Mouse (Mus musculus) midbrain, embryonic 15.5 days (tissue): ENCODE results near the gene Pla2g5. TPM values are rescaled to one million over a fixed set of nuclear protein-coding genes. Genes with fewer than 3 reads are reported as not detected.
"Not testable (repeated sequence)": the region's sequence is repeated elsewhere in the genome, so short reads cannot be mapped to it uniquely, and the experiment has no call there.

Source experiments
- ATAC-seq: fragments of 200-750 bp; cut with Nextera tagmentation; replicated peaks from 2 replicates; pipeline ENCODE4 v1.8.0; 2017; ENCODE audit warnings: moderate TSS enrichment
- H3K27ac ChIP-seq: fragments of 300-500 bp; sonication (generic); 2 replicates; pipeline ENCODE4 v1.5.1; 2015; ENCODE audit warnings: mild to moderate bottlenecking, inconsistent platforms
- H3K27me3 ChIP-seq: fragments of 300-500 bp; sonication (generic); replicated peaks from 2 replicates; pipeline ENCODE4 v1.6.1; 2015; ENCODE audit warnings: inconsistent platforms
- H3K36me3 ChIP-seq: fragments of 300-500 bp; sonication (generic); replicated peaks from 2 replicates; pipeline ENCODE4 v1.6.1; 2015; ENCODE audit warnings: inconsistent platforms
- H3K4me1 ChIP-seq: fragments of 300-500 bp; sonication (generic); 2 replicates; pipeline ENCODE4 v1.6.1; 2015; ENCODE audit warnings: inconsistent platforms
- H3K4me2 ChIP-seq: fragments of 300-500 bp; sonication (generic); 2 replicates; pipeline ENCODE4 v1.6.1; 2015; ENCODE audit warnings: inconsistent platforms, mild to moderate bottlenecking, moderate library complexity
- H3K4me3 ChIP-seq: fragments of 300-500 bp; sonication (generic); 2 replicates; pipeline ENCODE4 v1.5.1; 2015; ENCODE audit warnings: mild to moderate bottlenecking, inconsistent platforms
- H3K9ac ChIP-seq: fragments of 300-500 bp; sonication (generic); 2 replicates; pipeline ENCODE4 v1.6.1; 2015; ENCODE audit warnings: mild to moderate bottlenecking, inconsistent platforms
- H3K9me3 ChIP-seq: fragments of 300-500 bp; sonication (generic); 2 replicates; pipeline ENCODE4 v1.6.1; 2016; ENCODE audit warnings: inconsistent platforms
- WGBS: fragments of 180-500 bp; shearing (Covaris S2); methylation state at CpG from one replicate; pipeline ENCODE4 v1.1.7; 2015; ENCODE audit warnings: mixed read lengths; 5-methylcytosine and 5-hydroxymethylcytosine counted together
- polyA plus RNA-seq: library from polyadenylated mRNA; unstranded; fragments of >200 nt; fragmentation: Nextera tagmentation; extraction: Ambion mirVana; gene quantifications from 2 replicates; pipeline ENCODE4 v1.2.1, GENCODE M21; 2015

Pla2g5 gene
- polyA plus RNA-seq, 1 experiment from 2014 or later: 0.46 TPM

DNA sequence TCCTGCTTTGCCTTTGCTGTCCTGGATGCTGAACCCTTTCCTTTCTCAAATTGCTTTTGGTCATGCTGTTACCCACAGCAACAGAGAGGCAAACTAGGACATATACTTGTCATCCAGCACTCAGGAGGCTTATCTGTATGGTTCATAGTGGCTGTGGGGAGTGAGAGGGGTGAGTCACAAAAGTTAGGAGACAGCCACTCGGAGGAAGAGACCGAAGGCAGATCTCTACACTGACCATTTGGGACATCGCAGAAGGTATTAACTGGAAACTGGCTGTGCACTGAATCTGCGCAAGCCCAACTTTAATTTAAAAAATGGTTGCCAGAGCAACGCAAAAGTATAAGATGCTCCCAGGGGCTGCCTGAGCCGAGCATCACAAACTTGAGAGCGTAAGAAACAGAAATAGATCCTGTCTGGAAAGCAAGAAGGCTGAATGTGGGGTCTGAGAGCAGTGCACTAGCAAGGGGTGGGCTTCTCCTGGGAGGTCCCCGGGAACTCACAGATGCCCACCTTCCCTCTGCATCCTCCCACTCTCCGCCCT lies 8.1 kb downstream of the Pla2g5 start:
- H3K4me1 ChIP-seq: peaks cover 9% of the 10 kb centered on the region; the same call in 1 of the 2 replicates
- no peak overlapping the region for H3K9ac ChIP-seq
- H3K27ac ChIP-seq: no peak overlapping the region
- no peak for ATAC-seq
- no peak overlapping the region for H3K4me2 ChIP-seq
- 74% methylated on average over 9 of the region's 9 CpGs for WGBS
- no peaks in the 10 kb centered on the region for H3K36me3 ChIP-seq
- H3K27me3 ChIP-seq: peaks cover 2% of the 10 kb centered on the region; the same call in 1 of the 2 replicates
- H3K4me3 ChIP-seq: no peak overlapping the region
- H3K9me3 ChIP-seq: no peaks in the 10 kb centered on the region

GRCm38 (mm10) chr4:138852961-138853360 lies 10.3 kb downstream of the Pla2g5 start:
- Histone ChIP-seq H3K4me2 (no peak overlapping the region), H3K27ac (no peak overlapping the region), H3K27me3 (peaks cover 2% of the 10 kb centered on the region; the same call in 1 of the 2 replicates), H3K4me3 (no peak overlapping the region), H3K36me3 (no peaks in the 10 kb centered on the region), H3K9me3 (no peaks in the 10 kb centered on the region), H3K9ac (no peak overlapping the region), H3K4me1 (no peaks in the 10 kb centered on the region)
- ATAC-seq: no peak
- WGBS: 78% methylated on average over 6 of the region's 6 CpGs

DNA sequence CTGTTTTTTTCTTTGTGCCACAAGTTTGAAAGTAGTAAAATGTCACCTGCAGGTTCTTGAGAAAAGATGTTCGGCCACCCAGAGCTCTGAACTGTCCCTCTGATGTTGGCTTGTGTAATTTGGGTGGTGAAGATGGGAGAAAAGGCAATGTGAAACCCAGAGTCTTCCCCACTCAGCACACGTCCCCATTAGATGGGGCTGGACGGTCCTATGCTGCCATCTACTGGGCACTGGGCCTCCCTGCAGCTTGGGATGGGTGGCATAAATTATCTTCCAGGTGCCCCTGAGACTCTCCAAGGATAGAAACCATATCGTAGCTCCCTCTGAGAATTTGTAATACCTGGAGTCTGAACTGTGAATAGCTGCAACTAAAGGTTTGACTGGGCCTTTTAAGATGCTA lies 11.8 kb downstream of the Pla2g5 start:
- Histone ChIP-seq H3K4me2 (no peak overlapping the region), H3K4me1 (no peaks in the 10 kb centered on the region), H3K36me3 (no peaks in the 10 kb centered on the region), H3K27ac (no peak overlapping the region), H3K27me3 (peaks cover 2% of the 10 kb centered on the region; the same call in 1 of the 2 replicates), H3K4me3 (no peak overlapping the region), H3K9me3 (no peaks in the 10 kb centered on the region), H3K9ac (no peak overlapping the region)
- 5% methylated on average over 4 of the region's 4 CpGs for WGBS
- ATAC-seq: peak; percentile 74

DNA sequence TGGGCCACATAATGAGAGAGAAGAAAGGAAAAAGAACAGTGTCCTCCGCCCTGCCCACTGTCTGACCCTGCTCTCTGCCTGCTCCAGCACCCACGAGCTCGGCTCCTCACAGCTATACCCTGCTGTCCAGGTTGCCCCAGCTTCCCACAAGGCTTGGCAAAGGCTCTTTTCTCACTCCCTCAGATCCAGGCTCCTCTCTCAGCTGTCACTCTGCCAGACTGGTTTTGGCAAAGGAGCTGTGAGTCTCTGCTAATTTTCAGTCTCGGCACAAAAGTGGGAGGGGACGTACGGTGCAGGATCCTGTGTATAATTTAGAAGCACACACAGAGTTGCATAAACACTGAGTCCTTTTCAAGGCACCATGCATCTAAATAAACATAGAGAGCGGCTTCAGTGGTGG lies 21.9 kb downstream of the Pla2g5 start:
- H3K9ac ChIP-seq: no peak overlapping the region
- H3K4me3 ChIP-seq: no peak overlapping the region
- H3K4me2 ChIP-seq: no peak overlapping the region
- ATAC-seq: no peak
- H3K27me3 ChIP-seq: no peaks in the 10 kb centered on the region
- H3K27ac ChIP-seq: no peak overlapping the region
- no peaks in the 10 kb centered on the region for H3K36me3 ChIP-seq
- H3K9me3 ChIP-seq: no peaks in the 10 kb centered on the region
- H3K4me1 ChIP-seq: no peaks in the 10 kb centered on the region
- WGBS: 78% methylated on average over 7 of the region's 7 CpGs

GRCm38 (mm10) chr4:138840726-138841125 lies 22.6 kb downstream of the Pla2g5 start:
- Histone ChIP-seq H3K4me2 (no peak overlapping the region), H3K27me3 (no peaks in the 10 kb centered on the region), H3K27ac (no peak overlapping the region), H3K36me3 (no peaks in the 10 kb centered on the region), H3K9me3 (no peaks in the 10 kb centered on the region), H3K9ac (no peak overlapping the region), H3K4me1 (no peaks in the 10 kb centered on the region), H3K4me3 (no peak overlapping the region)
- WGBS: 88% methylated on average over 8 of the region's 8 CpGs
- ATAC-seq: no peak

DNA sequence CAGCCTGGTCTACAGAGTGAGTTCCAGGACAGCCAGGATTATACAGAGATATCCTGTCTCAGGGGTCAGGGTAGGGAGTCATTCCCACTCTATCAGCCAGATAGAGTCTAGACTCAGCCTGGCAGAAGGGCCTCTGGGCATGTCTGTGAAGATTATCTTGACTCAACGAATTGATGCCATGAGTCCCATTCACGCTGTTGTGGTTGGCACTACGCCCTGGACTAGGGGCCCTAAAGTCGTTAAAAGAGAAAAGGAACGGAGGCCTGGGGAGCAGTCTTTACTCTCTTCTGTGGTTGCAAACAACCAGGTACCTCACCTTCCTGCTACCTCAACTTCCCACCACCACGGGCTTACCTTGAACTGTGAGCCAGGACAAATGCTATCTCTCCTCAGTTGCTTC lies 23.5 kb downstream of the Pla2g5 start:
- H3K27me3 ChIP-seq: no peaks in the 10 kb centered on the region
- H3K4me3 ChIP-seq: no peak overlapping the region
- no peak for ATAC-seq
- no peak overlapping the region for H3K27ac ChIP-seq
- H3K4me2 ChIP-seq: no peak overlapping the region
- H3K9me3 ChIP-seq: no peaks in the 10 kb centered on the region
- no peaks in the 10 kb centered on the region for H3K4me1 ChIP-seq
- H3K36me3 ChIP-seq: no peaks in the 10 kb centered on the region
- 84% methylated on average over 6 of the region's 6 CpGs for WGBS
- H3K9ac ChIP-seq: no peak overlapping the region

GRCm38 (mm10) chr4:138827147-138827546 lies 36.1 kb downstream of the Pla2g5 start:
- Histone ChIP-seq H3K4me1 (0 out of 2 replicates have a peak, but pooled peaks cover 3% of the 10 kb centered on the region), H3K27me3 (no peaks in the 10 kb centered on the region), H3K4me3 (no peak overlapping the region), H3K9ac (no peak overlapping the region), H3K36me3 (no peaks in the 10 kb centered on the region), H3K4me2 (no peak overlapping the region), H3K27ac (no peak overlapping the region), H3K9me3 (no peaks in the 10 kb centered on the region)
- 51% methylated on average over 11 of the region's 11 CpGs for WGBS
- ATAC-seq: no peak

GRCm38 (mm10) chr4:138825751-138826567 lies 37.3 kb downstream of the Pla2g5 start:
- no peak overlapping the region for H3K9ac ChIP-seq
- H3K27me3 ChIP-seq: no peaks in the 10 kb centered on the region
- H3K27ac ChIP-seq: no peak overlapping the region
- WGBS: 62% methylated on average over 18 of the region's 18 CpGs
- H3K4me3 ChIP-seq: no peak overlapping the region
- H3K36me3 ChIP-seq: no peaks in the 10 kb centered on the region
- H3K4me1 ChIP-seq: 0 out of 2 replicates have a peak, but pooled peaks cover 3% of the 10 kb centered on the region
- H3K9me3 ChIP-seq: no peaks in the 10 kb centered on the region
- no peak for ATAC-seq
- H3K4me2 ChIP-seq: no peak overlapping the region

GRCm38 (mm10) chr4:138824660-138825059 lies 38.6 kb downstream of the Pla2g5 start:
- Histone ChIP-seq H3K9me3 (no peaks in the 10 kb centered on the region), H3K36me3 (no peaks in the 10 kb centered on the region), H3K4me3 (no peak overlapping the region), H3K27ac (no peak overlapping the region), H3K4me2 (no peak overlapping the region), H3K27me3 (no peaks in the 10 kb centered on the region), H3K4me1 (no peaks in the 10 kb centered on the region), H3K9ac (no peak overlapping the region)
- no peak for ATAC-seq
- 89% methylated on average over 2 of the region's 2 CpGs for WGBS

DNA sequence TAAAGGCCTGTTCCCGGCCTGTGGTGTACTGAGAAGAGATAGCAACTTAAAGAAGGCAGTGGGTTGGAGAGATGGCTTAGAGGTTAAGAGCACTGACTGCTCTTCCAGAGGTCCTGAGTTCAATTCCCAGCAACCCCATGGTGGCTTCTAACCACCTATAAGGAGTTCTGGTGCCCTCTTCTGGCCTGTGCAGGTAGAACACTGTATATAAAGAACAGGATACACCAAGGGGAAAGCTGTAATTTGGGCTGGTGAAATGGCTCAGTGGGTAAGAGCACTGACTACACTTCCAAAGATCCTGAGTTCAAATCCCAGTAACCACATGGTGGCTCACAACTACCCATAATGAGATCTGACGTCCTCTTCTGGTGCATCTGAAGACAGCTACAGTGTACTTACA lies 39.1 kb downstream of the Pla2g5 start:
- not testable (repeated sequence) for H3K4me2 ChIP-seq

DNA sequence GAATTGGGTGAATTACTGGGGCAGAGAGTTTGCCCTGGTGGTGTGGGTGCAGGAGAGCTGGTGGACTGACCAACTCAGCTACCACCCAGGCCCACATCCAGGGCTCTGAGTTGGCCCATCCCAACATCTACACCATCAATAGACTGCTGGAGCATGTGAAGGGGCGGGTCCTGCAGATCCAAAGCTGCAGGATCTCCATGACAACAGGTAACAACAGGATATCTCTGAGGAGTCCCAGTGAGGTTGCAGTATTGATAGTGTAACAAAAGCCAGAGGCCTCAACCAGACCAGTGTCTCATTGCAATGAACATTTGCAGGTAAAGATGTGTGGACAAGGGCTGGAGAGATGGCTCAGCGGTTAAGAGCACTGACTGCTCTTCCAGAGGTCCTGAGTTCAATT lies 42.2 kb downstream of the Pla2g5 start:
- no peak for ATAC-seq
- 77% methylated on average over 2 of the region's 2 CpGs for WGBS
- Histone ChIP-seq H3K9ac (no peak overlapping the region), H3K4me2 (no peak overlapping the region), H3K9me3 (no peaks in the 10 kb centered on the region), H3K36me3 (no peaks in the 10 kb centered on the region), H3K27ac (no peak overlapping the region), H3K4me3 (no peak overlapping the region), H3K4me1 (peaks cover 4% of the 10 kb centered on the region; the same call in 1 of the 2 replicates), H3K27me3 (no peaks in the 10 kb centered on the region)

More for the DNA sequence above, 39.1 kb downstream of the Pla2g5 start:
- not testable (repeated sequence) for H3K9ac ChIP-seq, ATAC-seq, H3K9me3 ChIP-seq, H3K27me3 ChIP-seq, H3K4me1 ChIP-seq, H3K36me3 ChIP-seq, H3K4me3 ChIP-seq, H3K27ac ChIP-seq
- 76% methylated on average over 2 of the region's 2 CpGs for WGBS

- Histone ChIP-seq H3K4me1 (peaks cover 4% of the 10 kb centered on the region; the same call in 1 of the 2 replicates), H3K4me2 (no peak overlapping the region), H3K36me3 (no peaks in the 10 kb centered on the region), H3K27ac (no peak overlapping the region), H3K4me3 (no peak overlapping the region), H3K27me3 (no peaks in the 10 kb centered on the region), H3K9me3 (no peaks in the 10 kb centered on the region), H3K9ac (no peak overlapping the region)
- 34% methylated on average over 8 of the region's 8 CpGs for WGBS
- no peak for ATAC-seq
Measured at GRCm38 (mm10) chr4:138819101-138819500, 44.2 kb downstream of the Pla2g5 start.

DNA sequence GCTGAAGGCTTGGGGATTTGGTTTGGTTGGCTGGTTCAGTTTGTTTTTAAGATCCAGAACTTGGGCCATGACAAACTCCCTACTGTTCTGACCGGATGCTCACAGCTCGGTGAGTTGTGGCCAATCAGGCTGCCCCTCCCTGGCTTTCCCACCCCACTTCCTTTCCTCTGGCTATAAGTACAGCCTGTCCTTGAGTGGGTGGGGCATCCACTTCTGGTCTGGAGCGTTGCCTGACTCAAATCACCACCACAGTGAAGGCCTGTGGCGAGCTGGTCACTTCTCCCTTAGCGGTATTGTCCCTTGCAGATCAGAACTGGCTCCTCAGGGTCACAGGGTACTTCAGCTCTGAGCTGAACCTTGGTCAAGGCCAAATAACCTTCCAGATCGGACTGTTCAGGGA lies 45.5 kb downstream of the Pla2g5 start:
- peaks cover 4% of the 10 kb centered on the region; the same call in 1 of the 2 replicates for H3K4me1 ChIP-seq
- WGBS: 80% methylated on average over 6 of the region's 6 CpGs
- H3K9ac ChIP-seq: no peak overlapping the region
- H3K4me3 ChIP-seq: no peak overlapping the region
- no peak for ATAC-seq
- H3K27me3 ChIP-seq: no peaks in the 10 kb centered on the region
- no peaks in the 10 kb centered on the region for H3K9me3 ChIP-seq
- no peak overlapping the region for H3K4me2 ChIP-seq
- no peaks in the 10 kb centered on the region for H3K36me3 ChIP-seq
- H3K27ac ChIP-seq: no peak overlapping the region
